Comparison of ENCODE assay signal across 13 mouse cellular contexts in the genomic region with DNA sequence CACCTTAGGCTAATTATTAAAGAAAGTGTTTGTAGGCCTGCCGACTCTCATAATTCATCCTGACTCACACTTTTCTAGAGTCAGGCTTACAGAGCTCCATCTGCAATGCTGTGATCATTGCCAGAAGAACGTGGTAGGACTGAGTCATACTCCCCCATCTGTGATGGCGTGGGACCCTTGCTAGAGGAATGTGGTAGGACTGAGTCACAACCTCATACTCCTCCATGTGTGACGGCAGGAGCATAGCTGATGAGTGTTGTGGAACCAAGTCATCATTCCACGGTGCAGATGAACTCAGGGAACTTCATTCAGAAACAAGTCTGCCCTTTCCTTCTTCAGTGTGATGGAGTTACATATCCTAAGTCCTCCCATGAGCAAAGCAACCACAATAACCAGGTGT.
DNase-seq lines count a peak whose midpoint lies in the region; ATAC-seq and TF ChIP-seq lines count a peak whose summit lies in the region.
"Had no signal": no experiment of that assay in that cellular context is flagged by ENCODE, and none has a peak within 500 bp of the region (broad histone marks: within the 10 kb centered on the region; RNA-seq: fewer than 3 reads in every experiment).

No protein-coding gene starts in this region.

- no peaks in the 10 kb centered on the region for H3K36me3 ChIP-seq in splenic B cell, adult 2 months (ENCODE audit: control insufficient read depth, insufficient read depth, low read length, poor library complexity, severe bottlenecking)
- H3K36me3 ChIP-seq: heart, embryonic 15.5 days; hindbrain, embryonic 15.5 days; liver, embryonic 12.5 days had no signal

- no peak overlapping the region for H3K4me3 ChIP-seq in cerebellum, adult 2 months (replicated peaks; ENCODE audit: insufficient read depth, low read depth, low read length)
- H3K4me3 ChIP-seq: heart, embryonic 15.5 days; hindbrain, embryonic 15.5 days; liver, embryonic 12.5 days had no signal

- intact Hi-C loops in left cerebral cortex, postnatal 4 days (cut with DNase I): no loop called here

- peak; percentile 96 for ATAC-seq in frontal cortex, adult (ENCODE audit: low TSS enrichment)
- no peak for ATAC-seq in megakaryocyte, adult 5-6 weeks (ENCODE audit: poor library complexity, severe bottlenecking)
- ATAC-seq: liver, embryonic 12.5 days had no signal

- 88% methylated on average over 5 of the region's 5 CpGs for WGBS in cerebellum, adult 2 months

- H3K4me1 ChIP-seq in cerebellum, adult 2 months (ENCODE audit: control insufficient read depth, insufficient read depth, low read length): no peaks in the 10 kb centered on the region
- H3K4me1 ChIP-seq: heart, embryonic 15.5 days; hindbrain, embryonic 15.5 days; liver, embryonic 12.5 days had no signal

- TF ChIP-seq POLR2A in cerebellum, adult 2 months (IDR thresholded peaks at IDR 0.05; ENCODE audit: borderline replicate concordance, insufficient read depth, low read length): no peak

- H3K27ac ChIP-seq in cerebellum, adult 2 months (ENCODE audit: insufficient read depth, low read length): no peak overlapping the region
- H3K27ac ChIP-seq: heart, embryonic 15.5 days; hindbrain, embryonic 15.5 days; kidney, postnatal 0 days; liver, embryonic 12.5 days had no signal

- no peaks in the 10 kb centered on the region for H3K27me3 ChIP-seq in splenic B cell, adult 2 months (ENCODE audit: control insufficient read depth, insufficient read depth, low read length, poor library complexity, severe bottlenecking)
- no peaks in the 10 kb centered on the region for H3K27me3 ChIP-seq in cerebellum, adult 2 months (ENCODE audit: control insufficient read depth, insufficient read depth, low read length)
- H3K27me3 ChIP-seq: heart, embryonic 15.5 days; hindbrain, embryonic 15.5 days; liver, embryonic 12.5 days had no signal

- peak; percentile 75 to 78 for DNase-seq in left cerebral cortex, adult 18-20 months (ENCODE audit: low spot score in 2 of 2)
- DNase-seq in left cerebral cortex, postnatal 4 days: no peak
- peak; percentile 10 to 87 for DNase-seq in left cerebral cortex, adult 8-10 months (ENCODE audit: low spot score in 2 of 2)
- peak; percentile 3 for DNase-seq in splenic B cell, adult 2 months (ENCODE audit: low read depth, low spot score)
- no peak for DNase-seq in adrenal gland, adult 8-10 months
- DNase-seq in cerebellum, adult 2 months: no peak
- DNase-seq: lung, postnatal 36 days had no signal

- TF ChIP-seq CTCF in cerebellum, adult 2 months (IDR thresholded peaks at IDR 0.05; ENCODE audit: borderline replicate concordance, insufficient read depth, low read depth, low read length): no peak

Comparison
In these comparisons a context has a peak if more than half of its experiments do, and no peak if none do; other contexts are left out.
1. DNase-seq: peak in left cerebral cortex, adult 18-20 months (2 of 2), left cerebral cortex, adult 8-10 months (2 of 2) and splenic B cell, adult 2 months (single experiment); none in left cerebral cortex, postnatal 4 days (single experiment), adrenal gland, adult 8-10 months (single experiment) and cerebellum, adult 2 months (0 of 2).